Mouse (Mus musculus): ENCODE data around the gene Pls1. TPM values are rescaled to one million over a fixed set of nuclear protein-coding genes. Genes with fewer than 3 reads are reported as not detected.
A peak's percentile ranks its signal among the peaks of the same experiment; 100 is the strongest.

The Pls1 gene
- total and polyA plus RNA-seq, 2 experiments from 2014 or later = 0.77 to 2.9 TPM

- Histone ChIP-seq H3K9ac (replicated peaks; ENCODE audit: low read length, poor library complexity, severe bottlenecking) (no peak overlapping the region), H3K4me3 (ENCODE audit: low read depth, low read length) (no peak overlapping the region), H3K9me3 (ENCODE audit: low read length) (no peaks in the 10 kb centered on the region), H3K4me1 (ENCODE audit: insufficient read depth, low read length) (no peaks in the 10 kb centered on the region), H3K27me3 (ENCODE audit: insufficient read depth, low read length) (no peaks in the 10 kb centered on the region), H3K36me3 (ENCODE audit: insufficient read depth, low read length) (no peaks in the 10 kb centered on the region), H3K4me2 (ENCODE audit: low read depth, low read length, poor library complexity, severe bottlenecking) (no peak overlapping the region), H3K27ac (ENCODE audit: low read depth, low read length) (no peak overlapping the region)
- no peak for TF ChIP-seq CTCF (IDR thresholded peaks at IDR 0.05)
- 73% methylated on average over 2 of the region's 2 CpGs for WGBS
- DNase-seq (ENCODE audit: low spot score) (no peak), ATAC-seq (ENCODE audit: low FRiP score) (no peak)
These were observed 9.8 kb upstream of the Pls1 start for GRCm38 (mm10) chr9:95854891-95855290.

GRCm38 (mm10) chr9:95852896-95853295 lies 7.8 kb upstream of the Pls1 start:
- Histone ChIP-seq H3K4me2 (ENCODE audit: low read depth, low read length, poor library complexity, severe bottlenecking) (no peak overlapping the region), H3K36me3 (ENCODE audit: insufficient read depth, low read length) (no peaks in the 10 kb centered on the region), H3K9me3 (ENCODE audit: low read length) (no peaks in the 10 kb centered on the region), H3K27me3 (ENCODE audit: insufficient read depth, low read length) (no peaks in the 10 kb centered on the region), H3K4me3 (ENCODE audit: low read depth, low read length) (no peak overlapping the region), H3K9ac (replicated peaks; ENCODE audit: low read length, poor library complexity, severe bottlenecking) (no peak overlapping the region), H3K27ac (ENCODE audit: low read depth, low read length) (no peak overlapping the region), H3K4me1 (ENCODE audit: insufficient read depth, low read length) (no peaks in the 10 kb centered on the region)
- peak; percentile 96 for TF ChIP-seq CTCF (IDR thresholded peaks at IDR 0.05)
- ATAC-seq (ENCODE audit: low FRiP score) (peak; percentile 31; the same call in 1 of the 2 replicates), DNase-seq (ENCODE audit: low spot score) (peak; percentile 92)
- WGBS = 25% methylated on average over 4 of the region's 4 CpGs

GRCm38 (mm10) chr9:95851671-95852070 lies 6.6 kb upstream of the Pls1 start:
- WGBS = 69% methylated on average over 11 of the region's 11 CpGs
- TF ChIP-seq CTCF (IDR thresholded peaks at IDR 0.05) = no peak
- no peak overlapping the region for H3K27ac ChIP-seq (ENCODE audit: low read depth, low read length)
- DNase-seq (ENCODE audit: low spot score) (no peak), ATAC-seq (ENCODE audit: low FRiP score) (no peak)
- H3K4me1 ChIP-seq (ENCODE audit: insufficient read depth, low read length) = no peaks in the 10 kb centered on the region
- no peaks in the 10 kb centered on the region for H3K36me3 ChIP-seq (ENCODE audit: insufficient read depth, low read length)
- no peaks in the 10 kb centered on the region for H3K9me3 ChIP-seq (ENCODE audit: low read length)
- H3K4me3 ChIP-seq (ENCODE audit: low read depth, low read length) = no peak overlapping the region
- H3K4me2 ChIP-seq (ENCODE audit: low read depth, low read length, poor library complexity, severe bottlenecking) = no peak overlapping the region
- H3K9ac ChIP-seq (replicated peaks; ENCODE audit: low read length, poor library complexity, severe bottlenecking) = no peak overlapping the region
- no peaks in the 10 kb centered on the region for H3K27me3 ChIP-seq (ENCODE audit: insufficient read depth, low read length)

- WGBS = 68% methylated on average over 4 of the region's 4 CpGs
- ATAC-seq (ENCODE audit: low FRiP score) (no peak), DNase-seq (ENCODE audit: low spot score) (no peak)
- Histone ChIP-seq H3K36me3 (ENCODE audit: insufficient read depth, low read length) (no peaks in the 10 kb centered on the region), H3K9ac (replicated peaks; ENCODE audit: low read length, poor library complexity, severe bottlenecking) (0 out of 2 replicates have a peak overlapping the region, but pooled peaks have one; percentile 59), H3K27ac (ENCODE audit: low read depth, low read length) (no peak overlapping the region), H3K4me1 (ENCODE audit: insufficient read depth, low read length) (no peaks in the 10 kb centered on the region), H3K27me3 (ENCODE audit: insufficient read depth, low read length) (0 out of 2 replicates have a peak, but pooled peaks cover 6% of the 10 kb centered on the region), H3K4me3 (ENCODE audit: low read depth, low read length) (peak overlapping the region; percentile 68), H3K4me2 (ENCODE audit: low read depth, low read length, poor library complexity, severe bottlenecking) (peak overlapping the region; percentile 93), H3K9me3 (ENCODE audit: low read length) (no peaks in the 10 kb centered on the region)
- TF ChIP-seq CTCF (IDR thresholded peaks at IDR 0.05) = no peak
These were observed 600 bp upstream of the Pls1 start for GRCm38 (mm10) chr9:95845711-95846110.

GRCm38 (mm10) chr9:95839424-95839823 lies 5.7 kb downstream of the Pls1 start:
- no peak for ATAC-seq (ENCODE audit: low FRiP score)
- no peaks in the 10 kb centered on the region for H3K4me1 ChIP-seq (ENCODE audit: insufficient read depth, low read length)

GRCm38 (mm10) chr9:95835741-95836140 lies 9.4 kb downstream of the Pls1 start:
- Histone ChIP-seq H3K4me2 (ENCODE audit: low read depth, low read length, poor library complexity, severe bottlenecking) (no peak overlapping the region), H3K36me3 (ENCODE audit: insufficient read depth, low read length) (no peaks in the 10 kb centered on the region), H3K9me3 (ENCODE audit: low read length) (no peaks in the 10 kb centered on the region), H3K27ac (ENCODE audit: low read depth, low read length) (no peak overlapping the region), H3K4me1 (ENCODE audit: insufficient read depth, low read length) (no peaks in the 10 kb centered on the region), H3K9ac (replicated peaks; ENCODE audit: low read length, poor library complexity, severe bottlenecking) (no peak overlapping the region), H3K4me3 (ENCODE audit: low read depth, low read length) (no peak overlapping the region), H3K27me3 (ENCODE audit: insufficient read depth, low read length) (no peaks in the 10 kb centered on the region)
- DNase-seq (ENCODE audit: low spot score) = no peak
- no peak for ATAC-seq (ENCODE audit: low FRiP score)
- 92% methylated on average over 10 of the region's 10 CpGs for WGBS
- TF ChIP-seq CTCF (IDR thresholded peaks at IDR 0.05) = no peak

More at GRCm38 (mm10) chr9:95839424-95839823, 5.7 kb downstream of the Pls1 start:
- TF ChIP-seq CTCF (IDR thresholded peaks at IDR 0.05) = no peak
- Histone ChIP-seq H3K9ac (replicated peaks; ENCODE audit: low read length, poor library complexity, severe bottlenecking) (no peak overlapping the region), H3K36me3 (ENCODE audit: insufficient read depth, low read length) (no peaks in the 10 kb centered on the region), H3K27me3 (ENCODE audit: insufficient read depth, low read length) (0 out of 2 replicates have a peak, but pooled peaks cover 6% of the 10 kb centered on the region), H3K9me3 (ENCODE audit: low read length) (no peaks in the 10 kb centered on the region), H3K4me3 (ENCODE audit: low read depth, low read length) (no peak overlapping the region), H3K27ac (ENCODE audit: low read depth, low read length) (no peak overlapping the region), H3K4me2 (ENCODE audit: low read depth, low read length, poor library complexity, severe bottlenecking) (no peak overlapping the region)
- no peak for DNase-seq (ENCODE audit: low spot score)
- 90% methylated on average over 3 of the region's 3 CpGs for WGBS
